Mouse (Mus musculus) erythroid progenitor cell, adult 5-6 weeks (primary cell): ENCODE measurements around the gene Wnt3a. TPM values are rescaled to one million over a fixed set of nuclear protein-coding genes. Genes with fewer than 3 reads are reported as not detected.
A peak's percentile ranks its signal among the peaks of the same experiment; 100 is the strongest.
"Not testable (repeated sequence)": the region's sequence is repeated elsewhere in the genome, so short reads cannot be mapped to it uniquely, and the experiment has no call there.

ENCODE experiments used
- ATAC-seq: replicated peaks from 2 replicates; pipeline ENCODE4 v1.8.0; 2016; ENCODE audit warnings: moderate number of reproducible peaks, mild to moderate bottlenecking, moderate TSS enrichment, inconsistent platforms; ENCODE audit not compliant: poor library complexity, low FRiP score, severe bottlenecking
- total RNA-seq, 2 experiments: library from RNA; stranded (forward) in 1 of 2; stranded (reverse) in 1 of 2; fragments of 150-400 nt in 1 of 2; fragments of 186-747, 209-891 nt in 1 of 2; gene quantifications; 2 replicates each; pipeline versions ENCODE4 v1.2.3 to v1.2.4; 2015 to 2017; ENCODE audit warnings: low replicate concordance in 2 of 2

The Wnt3a gene
- total RNA-seq, 2 experiments from 2014 or later = not detected

- no peak for ATAC-seq
These were observed 18.7 kb upstream of the Wnt3a start for GRCm38 (mm10) chr11:59309106-59309805.

- no peak for ATAC-seq
These were observed 18.1 kb upstream of the Wnt3a start for GRCm38 (mm10) chr11:59308625-59309024.

DNA sequence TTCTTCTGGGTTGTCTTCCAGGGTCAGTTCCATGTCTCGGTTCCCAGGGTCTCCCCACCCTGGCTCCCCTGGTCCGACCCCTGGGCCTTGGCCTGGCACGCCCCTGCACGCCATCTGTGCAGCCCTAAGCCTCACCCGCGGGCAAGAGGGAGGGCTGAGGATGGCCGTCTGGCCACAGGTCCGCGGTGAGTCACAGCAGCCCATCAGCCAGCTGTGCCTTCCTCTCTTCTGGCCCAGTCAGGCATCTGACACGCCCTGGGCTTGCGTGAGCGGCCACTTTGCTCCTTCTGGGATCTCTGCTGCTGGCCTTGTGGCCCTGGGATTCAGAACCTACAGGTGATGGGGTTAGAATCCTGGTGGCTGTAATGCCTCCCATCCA is 17.6 kb upstream of the Wnt3a start:
- no peak for ATAC-seq

DNA sequence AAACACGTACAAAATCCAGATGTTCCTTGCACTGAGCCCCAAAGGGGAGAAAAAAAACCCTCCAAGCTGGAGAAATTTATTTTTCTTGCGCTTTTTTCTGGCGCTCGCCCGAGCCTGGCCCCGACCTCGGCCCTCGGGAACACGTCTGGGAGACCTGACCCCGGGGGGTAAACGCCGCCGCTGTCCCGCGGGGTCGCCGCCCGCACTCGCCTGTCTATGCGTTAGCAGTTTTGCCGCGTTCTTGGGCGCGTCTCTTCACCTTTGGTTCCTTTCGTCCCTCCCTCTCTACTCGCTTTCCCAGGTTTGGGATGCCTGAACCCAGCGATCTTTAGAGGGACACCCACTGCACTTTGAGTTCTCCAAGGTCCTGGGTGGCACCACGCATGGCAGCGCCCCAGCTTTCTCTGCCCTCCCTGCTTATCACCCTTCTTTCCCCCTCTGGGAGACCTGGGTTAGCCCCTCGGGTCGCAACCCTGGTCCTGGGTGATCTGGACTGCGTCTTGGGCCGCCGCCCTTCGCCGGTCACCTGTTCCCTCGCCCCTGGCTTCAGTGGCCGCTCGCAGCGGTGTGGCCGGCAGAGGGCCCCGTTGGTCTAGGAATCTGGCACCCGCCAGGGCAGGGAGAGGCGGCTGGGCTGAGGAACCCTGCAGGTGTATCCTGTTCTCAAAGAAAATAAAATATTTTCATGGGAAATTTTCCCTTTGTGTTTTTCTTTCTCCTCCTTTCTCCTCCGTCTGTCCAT is 17.0 kb upstream of the Wnt3a start:
- no peak for ATAC-seq

GRCm38 (mm10) chr11:59306461-59307421 is 16.2 kb upstream of the Wnt3a start, which contains the start of gene Wnt9a:
Gene Wnt9a (plus strand): TSS chr11:59306928.
- ATAC-seq = no peak

DNA sequence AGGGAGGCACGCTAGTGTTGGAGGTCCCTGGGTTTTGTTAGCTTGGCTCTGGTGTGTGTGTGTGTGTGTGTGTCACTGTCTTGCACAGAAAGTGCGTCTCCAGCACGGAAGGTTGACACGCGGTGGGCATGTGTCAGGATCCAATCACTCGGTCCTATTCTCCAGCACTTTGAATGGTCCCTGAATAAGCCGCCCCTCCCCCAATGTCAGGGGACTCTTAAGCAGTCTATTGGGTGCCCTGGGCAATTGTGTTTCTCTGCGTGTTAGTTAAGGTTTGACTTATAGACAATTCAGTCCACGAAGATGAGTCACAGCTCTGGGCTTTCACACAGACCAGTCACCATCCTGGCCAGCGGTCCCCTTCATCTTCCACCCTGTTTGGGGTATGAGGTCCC is 15.3 kb upstream of the Wnt3a start:
- no peak for ATAC-seq

DNA sequence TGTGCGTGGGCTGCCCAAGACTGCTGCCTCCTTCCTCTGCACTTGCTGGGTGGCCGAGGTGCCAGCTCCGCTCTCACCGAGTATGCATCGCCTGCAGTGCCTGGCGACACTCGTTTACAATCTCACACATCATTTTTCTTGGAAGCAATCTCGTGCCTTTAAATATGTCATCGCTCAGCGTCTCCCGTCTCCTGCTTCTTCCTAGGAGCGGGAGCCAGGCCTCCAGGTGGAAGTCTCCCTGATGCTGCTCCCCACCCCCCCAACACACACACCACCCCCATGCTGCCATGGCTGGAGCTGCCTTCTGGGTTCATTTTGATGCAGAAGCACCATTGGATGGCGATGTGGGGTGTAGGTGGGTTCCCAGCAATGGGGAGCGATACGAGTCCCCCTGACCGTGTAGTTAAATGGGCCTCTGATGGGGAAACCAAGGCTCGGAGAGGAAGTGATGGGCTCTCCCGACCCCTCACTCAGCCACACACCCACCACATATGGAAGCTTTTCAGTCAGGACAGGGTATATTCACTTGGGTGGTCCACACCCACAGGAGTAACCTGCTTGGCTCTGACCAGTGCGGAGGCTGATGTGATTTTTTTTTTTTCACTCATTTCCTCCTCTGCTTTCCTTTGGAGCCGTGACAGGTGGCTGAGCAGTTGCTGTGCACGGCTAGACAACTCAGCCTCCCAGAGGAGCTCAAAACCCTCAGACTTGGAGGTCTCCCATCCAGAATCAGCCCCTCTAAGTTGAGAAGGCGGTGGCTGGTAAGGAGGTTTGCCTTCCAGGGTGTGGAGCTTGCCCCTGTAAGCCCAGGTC is 14.7 kb upstream of the Wnt3a start:
- ATAC-seq = no peak

DNA sequence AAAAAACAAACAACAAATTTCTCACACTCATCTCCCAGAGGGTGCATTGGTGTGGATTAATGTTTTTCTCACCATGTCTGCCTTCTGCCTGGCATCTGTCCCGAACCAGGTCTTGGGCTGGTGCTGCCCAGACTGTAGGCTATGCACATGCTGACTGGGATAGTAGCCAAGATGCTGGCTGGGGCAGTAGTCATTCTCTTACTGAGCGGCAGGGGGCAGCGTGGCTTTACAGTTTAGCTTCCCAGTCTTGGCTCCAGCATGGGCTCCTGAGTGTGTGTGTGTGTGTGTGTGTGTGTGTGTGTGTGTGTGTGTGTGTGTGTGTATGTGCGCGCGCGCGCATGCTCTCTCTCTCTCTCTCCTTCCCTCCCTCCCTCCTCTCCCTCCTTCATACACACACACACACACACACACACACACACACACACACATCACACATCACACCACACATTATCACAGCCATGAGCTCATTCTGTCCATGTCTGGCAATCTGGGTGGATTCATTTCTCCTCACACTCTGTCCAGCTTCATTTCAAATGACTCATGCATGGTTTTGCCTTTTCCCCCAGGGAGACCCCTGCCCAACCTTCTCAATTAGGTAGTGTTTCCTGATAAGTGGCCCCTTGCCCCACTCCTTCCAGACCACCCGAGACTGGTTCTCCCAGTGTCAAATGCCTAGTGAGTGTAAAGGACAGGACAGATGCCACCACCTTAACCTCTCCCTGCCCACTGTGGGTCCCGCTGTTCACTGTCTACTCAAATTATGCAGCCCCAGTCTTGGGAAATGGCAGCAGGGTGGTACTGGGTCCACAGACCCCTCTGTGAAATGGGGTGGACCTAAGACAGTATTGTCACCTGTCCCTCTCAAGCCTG is 12.4 kb upstream of the Wnt3a start:
- no peak for ATAC-seq

- not testable (repeated sequence) for ATAC-seq
These were observed 10.5 kb upstream of the Wnt3a start for GRCm38 (mm10) chr11:59301053-59301452.

DNA sequence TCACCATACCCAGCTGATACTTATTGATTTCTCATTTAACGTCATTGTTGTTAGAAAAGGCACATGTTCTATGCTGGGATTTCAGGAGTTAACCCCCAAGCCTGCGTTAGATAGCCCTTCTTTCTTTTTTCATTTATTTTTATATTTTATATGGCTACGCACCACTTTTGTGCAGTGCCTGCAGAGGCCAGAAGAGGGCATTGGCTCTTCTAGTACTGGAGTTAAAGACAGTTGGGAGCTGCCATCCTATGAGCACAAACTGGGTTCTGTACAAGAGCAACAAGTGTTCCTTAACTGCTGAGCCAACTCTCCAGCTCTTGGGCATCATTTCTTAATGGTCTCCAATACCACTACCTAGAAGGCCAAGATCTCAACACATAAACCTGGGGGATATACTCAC is 9.6 kb upstream of the Wnt3a start:
- no peak for ATAC-seq

GRCm38 (mm10) chr11:59297941-59298340 is 7.4 kb upstream of the Wnt3a start:
- ATAC-seq = no peak

DNA sequence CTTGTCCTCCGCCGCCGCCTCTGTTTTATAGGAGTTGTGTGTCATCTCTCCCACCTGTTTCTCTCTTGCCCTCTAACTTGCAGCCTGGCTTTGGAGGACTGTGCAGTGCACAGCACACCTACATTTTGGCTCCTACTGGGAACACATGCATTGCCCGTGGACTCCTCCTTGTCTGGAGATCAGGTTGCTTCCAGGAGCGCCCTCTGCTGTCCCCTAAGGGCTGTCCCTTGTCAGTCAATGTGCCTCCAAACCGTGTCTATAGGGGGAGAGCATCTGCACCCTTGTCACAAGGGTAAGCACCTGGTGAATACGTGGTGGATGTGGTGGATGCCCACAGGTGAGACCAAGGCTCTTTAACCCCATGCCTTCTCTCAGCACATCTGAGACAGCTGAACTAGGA is 3.1 kb upstream of the Wnt3a start:
- ATAC-seq = peak; percentile 75

DNA sequence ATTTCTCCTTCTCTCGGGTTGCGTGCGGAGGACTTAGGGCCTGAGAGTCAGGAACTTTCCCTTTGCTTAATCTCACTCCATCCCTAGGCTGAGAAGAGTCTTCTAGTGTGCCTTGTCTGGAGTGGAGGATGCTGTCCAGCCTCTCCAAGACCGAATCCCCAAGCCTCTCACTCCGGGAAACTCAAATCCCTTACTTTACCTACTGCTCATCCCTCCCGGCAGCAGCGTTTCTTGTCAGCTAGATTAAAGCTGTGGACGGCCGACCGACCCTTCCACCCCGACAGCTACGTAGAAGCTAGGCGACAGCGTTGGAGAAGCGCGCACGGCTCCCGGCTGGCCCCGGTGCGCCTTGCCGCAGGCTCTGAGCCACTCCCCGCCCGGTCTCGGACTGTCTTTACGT is 846 bp downstream of the Wnt3a start:
- ATAC-seq = no peak

DNA sequence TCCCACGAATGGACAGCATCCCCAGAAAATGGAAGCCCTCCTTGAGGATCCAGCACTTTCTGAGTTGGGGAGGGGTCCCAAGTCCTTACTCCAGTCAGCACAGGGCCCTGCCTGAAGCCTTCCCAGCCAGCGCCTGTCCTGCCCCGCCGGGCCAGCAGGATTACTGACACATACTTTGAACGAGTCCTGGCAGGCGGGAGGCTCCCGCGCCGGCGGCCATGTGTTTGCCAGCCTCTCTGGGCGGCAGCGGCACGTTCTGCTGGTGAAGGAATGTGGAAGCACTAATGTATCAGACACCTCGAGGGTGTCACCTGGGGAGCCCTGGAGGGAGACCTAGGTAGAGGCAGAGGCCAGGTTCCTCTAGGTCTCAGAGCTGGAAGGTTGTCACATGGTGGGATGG is 6.4 kb downstream of the Wnt3a start:
- ATAC-seq = no peak

DNA sequence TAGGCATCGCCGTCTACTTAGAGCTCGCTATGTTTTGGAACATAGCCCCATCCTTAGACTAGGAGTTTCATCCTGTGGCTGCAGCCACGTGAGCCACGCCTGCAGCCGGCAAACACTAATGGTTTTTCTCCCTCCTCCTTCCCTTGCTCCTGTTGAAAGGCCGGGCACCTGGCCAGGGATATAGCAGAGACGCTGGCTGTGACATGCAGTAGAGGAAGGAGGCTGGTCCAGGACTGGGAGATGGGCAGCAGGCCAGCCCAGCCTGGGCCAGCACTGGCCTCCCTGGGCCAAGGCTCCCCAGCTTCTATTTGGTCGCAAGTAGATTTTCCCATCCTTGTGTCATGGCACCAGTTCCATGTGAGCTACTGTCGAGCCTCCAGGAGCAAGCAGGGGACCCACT is 7.6 kb downstream of the Wnt3a start:
- ATAC-seq = no peak

- ATAC-seq = no peak
These were observed 8.4 kb downstream of the Wnt3a start for GRCm38 (mm10) chr11:59282111-59282510.

- no peak for ATAC-seq
These were observed 12.5 kb downstream of the Wnt3a start for GRCm38 (mm10) chr11:59278047-59278446.

GRCm38 (mm10) chr11:59276877-59277276 is 13.7 kb downstream of the Wnt3a start:
- no peak for ATAC-seq

DNA sequence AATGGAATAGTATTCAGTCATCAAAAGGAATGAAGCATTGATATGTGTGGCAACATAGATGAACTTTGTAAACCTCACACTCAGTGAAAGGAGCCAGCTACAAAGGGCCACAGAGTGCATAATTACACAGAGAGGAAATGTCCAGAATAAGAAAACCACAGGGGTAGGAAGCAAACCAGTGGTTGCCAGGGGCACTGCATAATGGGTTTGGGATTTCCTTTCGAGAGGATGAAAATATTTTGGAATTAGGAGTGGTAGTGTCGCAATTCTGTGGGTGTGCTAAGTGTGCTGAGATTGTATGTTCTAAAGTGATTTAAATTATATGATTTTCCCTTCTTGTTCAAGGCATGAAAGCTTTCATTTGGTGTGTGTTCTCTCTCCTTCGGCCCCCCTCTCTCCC is 16.4 kb downstream of the Wnt3a start:
- ATAC-seq = no peak
